Mouse (Mus musculus) E14TG2a.4 (cell line): ENCODE data around the gene Raf1.

Source experiments
- H3K27me3 ChIP-seq: 2 replicates; pipeline ENCODE4 v1.6.1; 2014; ENCODE audit warnings: low read length, control low read depth; ENCODE audit not compliant: insufficient read depth
- H3K36me3 ChIP-seq: 2 replicates; pipeline ENCODE4 v1.6.1; 2014; ENCODE audit warnings: low read length, control low read depth; ENCODE audit not compliant: insufficient read depth
- H3K4me1 ChIP-seq: replicated peaks from 2 replicates; pipeline ENCODE4 v1.6.1; 2014; ENCODE audit warnings: low read depth, low read length, control low read depth
- H3K4me3 ChIP-seq: replicated peaks from 2 replicates; pipeline ENCODE4 v1.5.1; 2014; ENCODE audit warnings: mild to moderate bottlenecking, low read length
- H3K9me3 ChIP-seq: 2 replicates; pipeline ENCODE4 v1.6.1; 2014; ENCODE audit warnings: low read length, control low read depth
- CTCF ChIP-seq: conservative IDR thresholded peaks from 2 replicates; pipeline ENCODE4 v1.5.1; 2014; ENCODE audit warnings: low read length
- NANOG ChIP-seq: IDR thresholded peaks from 2 replicates; pipeline ENCODE4 v1.6.1; 2014; ENCODE audit warnings: borderline replicate concordance, low read length, mixed read lengths
- POU5F1 ChIP-seq: IDR thresholded peaks from 2 replicates; pipeline ENCODE4 v1.6.1; 2014; ENCODE audit warnings: low read length, borderline replicate concordance

The Raf1 gene

DNA sequence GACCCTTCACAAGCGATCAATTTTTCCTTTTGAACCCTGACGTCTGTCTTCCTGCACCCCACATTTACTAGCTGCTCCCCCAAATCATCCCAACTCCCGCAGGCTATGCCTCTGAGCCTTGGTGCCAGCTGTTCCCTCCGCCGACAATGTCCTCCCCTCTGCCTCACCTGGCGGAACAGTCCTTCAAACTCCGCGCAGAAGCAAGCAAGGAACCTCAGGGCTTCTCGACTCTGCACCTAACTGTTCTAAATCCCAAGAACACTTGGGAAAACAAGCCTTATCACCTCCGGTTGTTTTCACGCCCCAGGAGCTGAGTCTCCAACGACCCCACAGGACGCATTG is 1.3 kb downstream of the Raf1 start:
- Histone ChIP-seq H3K4me1 (peaks cover 69% of the 10 kb centered on the region), H3K4me3 (peak overlapping the region; percentile 100), H3K9me3 (no peaks in the 10 kb centered on the region), H3K27me3 (no peaks in the 10 kb centered on the region), H3K36me3 (0 out of 2 replicates have a peak, but pooled peaks cover 3% of the 10 kb centered on the region)
- TF ChIP-seq NANOG, result no peak
- no peak for TF ChIP-seq CTCF
- TF ChIP-seq POU5F1, result no peak

DNA sequence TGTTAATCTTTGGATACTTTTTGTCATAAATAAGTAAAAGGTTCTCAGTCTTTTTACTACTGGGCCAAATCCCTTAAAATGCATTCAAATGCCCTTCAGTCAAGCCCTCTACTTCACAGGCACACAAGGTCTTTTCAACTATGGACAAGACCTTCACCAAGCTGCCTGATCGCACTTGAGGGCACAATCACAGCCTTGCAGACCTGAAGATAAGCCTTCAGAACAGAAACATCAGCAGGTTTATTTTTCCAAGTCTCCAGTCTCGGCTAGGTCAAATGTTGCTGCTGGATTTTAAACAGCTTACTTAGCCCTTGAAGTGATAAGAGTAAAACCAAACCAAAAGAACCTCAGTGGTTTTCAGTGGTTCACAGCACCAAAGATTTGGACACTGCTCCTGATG is 2.1 kb downstream of the Raf1 start:
- H3K36me3 ChIP-seq, result peaks cover 8% of the 10 kb centered on the region; the same call in 1 of the 2 replicates
- no peak for TF ChIP-seq NANOG
- no peak for TF ChIP-seq CTCF
- no peak for TF ChIP-seq POU5F1
- no peaks in the 10 kb centered on the region for H3K27me3 ChIP-seq

DNA sequence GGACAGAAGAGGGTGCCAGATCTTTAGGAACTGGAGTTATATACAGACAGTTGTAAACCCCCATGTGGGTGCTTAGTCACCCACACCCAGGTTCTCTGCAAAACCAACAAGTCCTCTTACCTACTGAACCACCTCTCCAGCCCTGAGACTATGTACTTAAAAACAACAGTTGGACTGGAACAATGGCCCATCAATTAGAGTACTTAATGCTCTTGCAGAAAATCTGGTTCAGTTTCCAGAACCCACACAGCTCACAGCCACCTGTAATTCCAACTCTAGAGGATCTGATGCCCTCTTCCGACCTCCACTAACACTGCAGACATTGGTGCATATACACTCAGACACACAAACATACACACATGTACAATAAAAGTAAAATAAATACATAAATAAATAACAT is 3.7 kb downstream of the Raf1 start:
- Histone ChIP-seq H3K9me3 (no peaks in the 10 kb centered on the region), H3K4me1 (peaks cover 73% of the 10 kb centered on the region), H3K36me3 (peaks cover 15% of the 10 kb centered on the region), H3K4me3 (no peak overlapping the region), H3K27me3 (no peaks in the 10 kb centered on the region)
- TF ChIP-seq NANOG (peak; percentile 33; the same call in 1 of the 2 replicates), POU5F1 (no peak)

More for the DNA sequence above, 2.1 kb downstream of the Raf1 start:
- H3K4me1 ChIP-seq, result peaks cover 75% of the 10 kb centered on the region
- peak overlapping the region; percentile 100 for H3K4me3 ChIP-seq
- H3K9me3 ChIP-seq, result no peaks in the 10 kb centered on the region

DNA sequence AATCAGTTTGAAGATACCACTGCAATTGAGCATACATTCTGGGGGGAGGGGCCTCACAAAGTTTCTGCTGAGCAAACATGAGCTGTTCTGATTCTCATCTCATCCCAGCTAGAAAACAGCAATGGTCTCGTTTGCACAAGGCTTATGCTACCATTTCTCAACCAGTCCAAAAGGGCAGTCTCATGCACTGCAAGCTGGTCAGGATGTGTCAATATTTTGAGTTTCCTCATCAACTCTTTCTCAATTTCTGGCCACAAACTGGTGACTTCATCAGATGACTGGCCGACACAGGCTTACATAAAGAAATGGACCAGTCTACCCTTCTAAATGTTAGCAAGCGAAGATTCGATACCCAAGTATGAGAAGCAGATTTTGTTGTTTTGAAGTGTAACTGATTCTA is 9.8 kb downstream of the Raf1 start:
- Histone ChIP-seq H3K27me3 (no peaks in the 10 kb centered on the region), H3K36me3 (peaks cover 38% of the 10 kb centered on the region), H3K4me1 (peaks cover 65% of the 10 kb centered on the region), H3K4me3 (no peak overlapping the region), H3K9me3 (no peaks in the 10 kb centered on the region)
- TF ChIP-seq NANOG (no peak), POU5F1 (no peak), CTCF (no peak)

DNA sequence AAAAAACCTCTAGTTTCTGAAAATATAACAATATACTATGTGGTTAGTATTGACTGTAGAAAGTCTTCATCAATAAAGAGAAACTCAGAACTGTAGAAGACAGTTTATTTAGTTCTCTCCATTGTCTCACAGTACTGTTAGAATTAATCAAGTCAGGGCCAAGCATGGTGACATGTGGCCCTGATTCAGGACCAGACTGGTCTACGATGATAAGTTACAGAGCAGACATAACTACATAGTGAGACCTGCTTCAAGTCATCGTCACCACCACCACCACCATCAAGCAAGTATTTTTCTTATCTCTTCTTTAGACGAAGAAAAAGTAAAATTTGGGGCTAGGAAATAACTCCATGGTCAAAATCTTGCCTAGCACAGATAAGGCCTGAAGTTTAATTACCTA is 12.2 kb downstream of the Raf1 start:
- no peak overlapping the region for H3K4me3 ChIP-seq
- no peaks in the 10 kb centered on the region for H3K27me3 ChIP-seq
- peaks cover 36% of the 10 kb centered on the region for H3K36me3 ChIP-seq
- no peaks in the 10 kb centered on the region for H3K9me3 ChIP-seq
- TF ChIP-seq POU5F1 (no peak), NANOG (no peak), CTCF (no peak)
- H3K4me1 ChIP-seq, result peaks cover 66% of the 10 kb centered on the region

DNA sequence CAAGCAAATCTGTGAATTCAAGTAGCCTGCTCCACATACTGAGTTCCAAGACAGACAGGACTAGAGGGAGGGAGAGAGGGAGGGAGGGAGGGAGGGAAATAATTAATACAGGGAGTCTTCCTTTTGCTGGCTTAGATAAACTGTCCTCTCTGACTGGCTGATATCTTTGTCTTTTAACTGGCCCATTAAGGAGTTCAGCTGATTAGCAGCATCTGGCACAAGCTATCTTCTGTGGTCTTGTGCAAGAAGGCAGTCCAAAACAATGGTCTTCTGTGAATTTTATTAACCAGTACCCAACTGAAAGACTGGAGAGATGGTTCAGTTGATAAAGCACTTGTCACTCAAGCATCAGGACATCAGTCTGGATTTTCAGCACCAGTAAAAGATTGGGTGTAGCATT is 17.6 kb downstream of the Raf1 start:
- TF ChIP-seq NANOG (no peak), CTCF (no peak)
- no peak overlapping the region for H3K4me3 ChIP-seq

DNA sequence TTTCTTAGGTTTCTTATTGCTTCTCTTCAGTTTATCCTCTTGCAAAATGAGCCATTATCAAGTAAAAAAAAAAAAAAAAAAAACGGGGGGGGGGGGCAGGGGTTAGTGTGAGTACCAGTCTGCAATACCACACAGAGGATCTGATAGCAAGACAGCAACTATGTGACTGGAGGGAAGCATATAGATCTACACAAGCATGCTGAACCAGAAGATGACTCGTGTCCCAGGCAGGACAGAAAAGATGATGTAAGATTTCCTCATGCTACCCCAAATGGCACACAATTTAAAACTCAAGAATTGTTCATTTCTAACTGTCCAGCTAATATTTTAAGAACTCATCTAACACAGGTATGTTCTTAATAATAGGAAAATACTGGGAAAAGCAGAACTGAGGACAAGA is 22.5 kb downstream of the Raf1 start:
- H3K36me3 ChIP-seq, result peaks cover 8% of the 10 kb centered on the region
- H3K27me3 ChIP-seq, result no peaks in the 10 kb centered on the region
- no peak overlapping the region for H3K4me3 ChIP-seq
- no peaks in the 10 kb centered on the region for H3K9me3 ChIP-seq
- peaks cover 89% of the 10 kb centered on the region for H3K4me1 ChIP-seq
- no peak for TF ChIP-seq POU5F1
- no peak for TF ChIP-seq NANOG
- TF ChIP-seq CTCF, result no peak

More for the DNA sequence above, 17.6 kb downstream of the Raf1 start:
- Histone ChIP-seq H3K36me3 (peaks cover 22% of the 10 kb centered on the region), H3K4me1 (peaks cover 86% of the 10 kb centered on the region), H3K9me3 (no peaks in the 10 kb centered on the region), H3K27me3 (no peaks in the 10 kb centered on the region)

DNA sequence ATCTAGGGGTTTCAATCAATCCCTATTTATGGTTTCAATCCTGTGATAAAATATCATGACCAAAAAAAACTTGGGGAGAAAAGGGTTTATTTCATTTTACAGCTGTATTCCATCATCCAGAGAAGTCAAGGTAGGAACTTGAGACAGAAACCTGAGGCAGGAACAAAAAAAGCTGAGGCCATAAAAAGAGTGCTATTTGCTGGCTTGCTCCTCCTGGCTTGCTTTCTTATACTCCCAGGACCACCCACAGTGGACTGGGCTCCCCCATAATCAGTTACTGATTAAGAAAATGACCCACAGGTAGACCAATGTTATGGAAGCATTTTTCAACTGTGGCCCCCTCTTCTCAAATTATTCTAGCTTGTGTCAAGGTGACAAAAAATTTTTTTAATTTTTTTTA is 24.7 kb downstream of the Raf1 start:
- Histone ChIP-seq H3K27me3 (no peaks in the 10 kb centered on the region), H3K4me3 (peak overlapping the region; percentile 55; the same call in 1 of the 2 replicates), H3K36me3 (peaks cover 6% of the 10 kb centered on the region), H3K9me3 (no peaks in the 10 kb centered on the region), H3K4me1 (peaks cover 98% of the 10 kb centered on the region)
- no peak for TF ChIP-seq CTCF
- TF ChIP-seq NANOG, result no peak
- TF ChIP-seq POU5F1, result no peak

DNA sequence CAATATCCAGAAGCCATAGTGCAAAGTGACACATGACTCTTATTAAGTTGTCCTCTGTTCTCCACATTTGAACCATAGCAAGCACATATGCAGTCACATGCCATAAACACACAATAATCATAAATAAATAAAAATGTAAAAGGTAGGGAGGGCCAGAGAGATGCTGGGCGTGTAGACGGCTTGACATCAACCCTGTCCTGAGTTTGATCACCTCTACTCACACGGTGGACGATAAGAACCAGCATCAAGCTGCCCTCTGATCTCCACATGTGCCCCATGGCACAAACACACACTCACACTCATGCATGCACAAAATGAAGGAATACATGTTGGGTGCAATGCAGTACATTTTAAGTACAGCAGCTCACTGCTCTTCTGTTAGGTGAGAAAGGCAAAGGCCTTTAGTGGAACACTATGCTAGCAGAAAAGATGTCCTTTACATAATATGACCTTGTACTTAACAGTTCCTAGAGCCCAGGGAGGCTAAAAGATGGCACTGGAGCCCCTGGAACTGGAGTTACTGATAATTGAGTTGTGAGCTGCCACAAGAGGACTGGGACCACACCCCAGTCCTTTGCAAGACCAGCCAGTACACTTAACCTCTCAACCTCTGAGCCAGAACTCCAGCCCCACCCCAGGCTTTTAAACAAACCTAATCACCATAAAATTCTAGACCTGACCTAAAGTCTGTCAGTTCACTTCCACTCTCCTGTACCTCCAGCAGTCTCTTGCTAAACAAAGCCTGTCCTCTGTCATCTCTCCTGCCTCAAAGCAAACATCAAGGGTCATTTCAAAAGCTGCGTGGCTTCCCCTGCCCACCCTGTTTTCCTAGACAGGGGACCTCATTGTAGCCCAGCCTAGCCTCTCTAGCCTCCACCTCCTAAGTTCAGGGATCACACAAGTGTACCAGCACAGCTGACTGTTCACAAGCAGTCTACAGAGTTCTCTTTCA is 25.7 kb downstream of the Raf1 start:
- peaks cover 6% of the 10 kb centered on the region for H3K36me3 ChIP-seq
- peak overlapping the region; percentile 55 for H3K4me3 ChIP-seq
- H3K27me3 ChIP-seq, result no peaks in the 10 kb centered on the region
- no peak; the same call in 1 of the 2 replicates for TF ChIP-seq NANOG
- no peak for TF ChIP-seq POU5F1
- TF ChIP-seq CTCF, result no peak
- H3K9me3 ChIP-seq, result no peaks in the 10 kb centered on the region
- peaks cover 98% of the 10 kb centered on the region for H3K4me1 ChIP-seq
